Mouse (Mus musculus): ENCODE results near the gene Endou.

The Endou gene

DNA sequence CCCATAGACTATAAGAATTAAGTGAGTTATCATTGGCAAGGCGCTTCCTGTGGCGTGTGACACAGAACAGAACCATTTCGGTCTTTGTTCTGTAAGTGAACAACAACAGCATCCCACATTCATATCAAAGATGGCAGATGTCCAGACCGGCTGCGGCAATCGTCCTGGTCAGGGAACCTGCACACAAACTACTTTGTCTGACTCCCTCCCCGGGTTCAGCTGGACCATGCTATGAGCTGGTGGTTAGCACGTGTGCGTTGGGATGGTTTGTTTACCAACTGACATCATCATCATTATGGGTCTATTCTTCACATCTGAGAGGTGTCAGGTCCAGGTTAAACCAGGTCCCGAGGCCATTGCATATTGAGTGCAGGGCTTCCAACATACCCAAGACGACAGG, 2.7 kb downstream of the Endou start:
- DNase-seq (ENCODE audit: low read depth, low spot score): no peak

DNA sequence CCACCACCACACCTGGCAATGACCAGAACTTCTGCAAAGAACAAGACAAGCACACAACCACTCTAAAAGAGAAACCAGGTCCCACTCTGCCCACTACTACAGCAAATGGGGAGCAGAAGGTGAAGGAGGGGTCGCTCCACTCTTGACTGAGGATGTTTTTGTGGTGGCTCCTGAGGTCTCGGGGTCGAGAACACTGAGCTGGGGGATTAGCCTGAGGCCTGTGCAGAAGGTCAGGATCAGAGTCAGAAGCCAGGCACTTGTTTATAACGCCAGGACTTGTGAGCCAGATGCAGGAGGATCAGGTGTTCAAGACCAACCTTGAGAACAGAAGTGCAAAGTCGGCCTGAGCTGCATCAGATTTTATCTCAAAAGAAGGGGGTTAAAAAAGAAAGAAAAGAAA, 3.6 kb downstream of the Endou start:
- DNase-seq (ENCODE audit: low read depth, low spot score): no peak

DNA sequence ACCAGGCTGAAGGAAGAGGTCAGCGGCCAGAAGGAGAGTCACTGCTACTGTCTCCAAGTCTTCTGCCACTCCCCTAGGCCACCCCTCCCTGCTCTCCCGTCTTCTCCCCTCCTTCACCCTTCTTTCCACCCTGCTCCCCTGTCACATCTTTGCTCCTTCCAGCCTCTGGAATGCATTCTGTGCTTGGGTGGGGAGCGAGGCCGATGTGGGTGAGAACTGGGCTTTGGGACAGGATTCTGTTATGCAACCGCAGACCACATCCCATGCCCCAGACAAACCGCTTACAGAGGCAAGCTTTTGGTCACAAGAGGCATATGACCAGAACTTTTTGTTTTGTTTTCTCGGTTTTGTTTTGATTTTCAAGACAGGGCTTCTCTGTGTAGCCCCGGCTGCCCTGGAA, 4.1 kb downstream of the Endou start:
- no peak for DNase-seq (ENCODE audit: low read depth, low spot score)

DNA sequence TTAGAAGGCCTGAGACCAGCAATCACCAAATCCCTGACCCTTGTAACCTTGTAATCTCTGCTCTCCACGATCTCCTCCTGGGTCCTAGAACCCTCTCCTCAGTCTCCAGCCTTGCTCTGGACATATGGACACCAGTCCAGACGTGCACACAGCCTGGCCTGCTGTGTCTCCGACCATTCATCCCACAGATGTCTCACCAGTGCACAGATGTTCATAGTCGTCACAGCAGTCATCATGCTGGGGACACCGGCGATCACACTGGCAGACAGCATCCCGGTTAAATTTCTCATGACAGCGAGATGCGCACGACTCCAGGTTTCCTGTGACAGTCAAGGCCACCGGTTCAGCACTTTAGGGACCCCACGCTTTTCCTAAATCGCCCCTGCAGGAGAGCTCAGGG, 4.8 kb downstream of the Endou start:
- DNase-seq (ENCODE audit: low read depth, low spot score): no peak

DNA sequence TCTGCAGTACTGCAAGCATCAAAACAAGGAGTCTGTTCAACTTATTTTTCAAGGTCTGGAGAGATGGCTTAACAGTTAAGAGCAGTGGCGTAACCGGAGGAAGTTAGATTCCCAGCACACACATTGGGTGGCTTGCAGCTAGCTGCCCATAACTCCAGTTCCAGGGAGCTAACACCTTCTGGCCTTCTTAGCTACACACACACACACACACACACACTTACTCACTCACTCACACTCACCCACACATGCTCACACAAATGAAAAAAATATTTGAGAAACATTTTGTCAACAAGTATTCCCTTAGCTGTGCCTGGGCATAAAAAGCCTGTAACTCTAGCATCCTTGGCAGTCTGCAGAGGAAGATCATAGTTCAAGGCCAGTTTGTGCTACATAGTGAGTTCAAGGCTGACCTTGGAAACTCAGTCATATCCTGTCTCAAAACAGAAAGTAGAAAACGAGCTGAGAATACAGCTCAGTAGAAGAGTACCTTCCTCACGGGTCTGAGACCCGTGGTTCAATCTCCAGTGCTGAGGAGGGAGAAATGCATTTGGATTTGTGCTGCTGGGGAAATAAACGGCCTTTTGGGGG, 5.8 kb downstream of the Endou start:
- no peak for DNase-seq (ENCODE audit: low read depth, low spot score)

DNA sequence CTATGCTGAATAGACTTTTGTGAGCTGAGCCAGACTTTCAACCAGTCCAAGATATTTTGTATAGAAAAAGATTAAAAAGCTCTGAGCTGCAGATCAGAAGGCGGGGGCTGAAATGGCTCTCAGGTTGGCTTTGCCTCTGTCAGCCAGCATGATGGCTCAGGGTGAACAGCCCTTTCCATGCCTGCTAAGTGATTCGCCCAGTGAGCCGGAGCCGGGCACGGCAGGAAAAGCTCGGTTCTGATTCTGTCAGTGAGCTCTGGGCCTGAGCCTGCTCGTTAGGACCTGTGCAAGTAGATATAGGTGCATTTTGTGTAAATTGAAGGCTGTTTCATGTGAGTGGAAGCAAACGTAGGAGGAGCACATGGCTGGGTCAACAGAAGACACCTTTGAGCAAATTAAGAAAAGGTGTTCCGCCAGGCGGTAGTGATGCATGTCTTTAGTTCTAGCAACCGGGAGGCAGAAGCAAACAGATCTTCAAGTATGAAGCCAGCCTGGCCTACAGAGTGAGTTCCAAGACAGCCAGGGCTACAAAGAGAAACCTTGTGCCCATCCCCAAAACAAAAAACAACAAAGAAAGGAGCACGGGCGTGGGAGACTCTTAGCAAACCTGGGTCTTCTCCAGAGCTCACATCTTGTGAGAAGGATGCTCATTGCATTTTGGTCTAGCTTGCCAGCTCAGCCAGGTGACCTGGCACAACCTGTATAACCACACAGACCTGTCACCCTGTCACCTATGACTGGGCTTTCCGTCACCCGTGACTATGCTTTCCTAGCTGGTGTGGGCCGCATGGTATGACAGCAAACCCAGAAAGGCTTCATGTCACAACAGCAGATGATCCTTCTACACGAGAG, 6.6 kb downstream of the Endou start:
- no peak for DNase-seq (ENCODE audit: low read depth, low spot score)

DNA sequence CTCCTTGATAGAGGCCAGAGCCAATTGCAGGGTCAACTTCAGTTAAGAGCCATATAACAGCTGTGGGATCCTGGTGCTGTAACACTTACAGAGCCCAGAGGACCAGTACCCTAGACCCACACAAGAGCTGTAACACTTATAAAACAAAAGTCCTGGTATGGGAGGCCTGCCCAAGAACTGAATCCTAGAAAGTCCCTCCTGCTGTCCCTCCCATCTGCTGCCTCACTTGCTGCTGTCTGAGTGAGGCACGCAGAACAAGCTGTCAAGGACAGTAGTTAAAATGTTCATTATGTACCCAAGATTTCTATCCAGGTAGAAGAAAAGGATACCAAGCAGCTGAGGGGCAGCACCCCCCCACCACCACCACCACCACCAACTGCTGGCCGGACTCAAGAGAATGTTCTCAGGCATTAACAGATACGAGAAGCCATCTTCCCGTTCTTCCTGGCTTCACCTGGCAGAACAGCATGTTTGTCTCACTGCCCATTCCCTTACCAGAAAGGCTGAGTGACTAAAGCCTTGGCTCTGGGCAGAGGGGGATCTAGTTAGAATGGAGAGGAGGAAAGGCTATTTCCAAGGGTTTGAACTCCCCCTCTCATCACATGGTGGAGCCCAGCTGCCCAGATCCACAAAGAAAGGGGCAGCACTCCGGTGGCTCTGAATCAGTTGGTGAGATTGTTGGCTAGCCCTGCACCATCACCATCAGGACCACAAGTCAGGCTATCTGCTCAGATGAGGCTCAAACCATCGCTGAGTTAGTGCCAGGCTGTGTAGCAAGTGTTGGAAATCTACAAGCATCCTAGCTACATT, 7.4 kb downstream of the Endou start:
- DNase-seq (ENCODE audit: low read depth, low spot score): no peak

DNA sequence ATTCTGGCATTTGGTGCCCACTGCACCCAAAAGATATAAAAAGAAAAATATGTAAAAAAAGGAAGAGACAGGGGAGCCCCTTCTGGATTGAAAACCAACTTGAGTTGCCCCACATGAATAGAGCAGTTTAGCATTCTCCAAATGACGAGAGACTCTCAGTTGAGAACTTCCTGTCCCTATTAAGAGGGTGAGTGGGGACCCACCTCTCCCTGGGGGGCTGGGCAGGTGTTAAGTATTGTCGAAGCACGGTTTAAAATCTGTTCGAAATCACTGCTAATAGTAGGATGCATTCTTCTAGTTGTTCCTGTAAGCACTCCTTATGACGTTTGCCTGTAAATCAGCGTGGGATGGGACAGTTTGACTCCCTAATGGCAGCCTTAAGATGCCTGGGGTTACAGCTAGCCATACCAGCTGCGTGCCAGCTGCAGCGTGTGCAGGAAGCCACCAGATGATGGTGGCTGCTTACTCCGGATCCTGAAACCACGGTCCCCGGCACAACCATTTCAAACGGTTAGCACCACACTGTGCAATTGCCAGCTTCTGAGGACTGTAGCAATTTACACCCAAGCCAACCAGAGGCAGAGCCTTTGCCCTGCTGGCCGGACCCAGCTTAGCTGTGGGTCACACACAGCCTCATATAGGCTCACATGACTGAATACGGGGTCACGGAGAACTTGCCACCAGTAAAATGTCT, 10.0 kb downstream of the Endou start:
- DNase-seq (ENCODE audit: low read depth, low spot score): no peak

DNA sequence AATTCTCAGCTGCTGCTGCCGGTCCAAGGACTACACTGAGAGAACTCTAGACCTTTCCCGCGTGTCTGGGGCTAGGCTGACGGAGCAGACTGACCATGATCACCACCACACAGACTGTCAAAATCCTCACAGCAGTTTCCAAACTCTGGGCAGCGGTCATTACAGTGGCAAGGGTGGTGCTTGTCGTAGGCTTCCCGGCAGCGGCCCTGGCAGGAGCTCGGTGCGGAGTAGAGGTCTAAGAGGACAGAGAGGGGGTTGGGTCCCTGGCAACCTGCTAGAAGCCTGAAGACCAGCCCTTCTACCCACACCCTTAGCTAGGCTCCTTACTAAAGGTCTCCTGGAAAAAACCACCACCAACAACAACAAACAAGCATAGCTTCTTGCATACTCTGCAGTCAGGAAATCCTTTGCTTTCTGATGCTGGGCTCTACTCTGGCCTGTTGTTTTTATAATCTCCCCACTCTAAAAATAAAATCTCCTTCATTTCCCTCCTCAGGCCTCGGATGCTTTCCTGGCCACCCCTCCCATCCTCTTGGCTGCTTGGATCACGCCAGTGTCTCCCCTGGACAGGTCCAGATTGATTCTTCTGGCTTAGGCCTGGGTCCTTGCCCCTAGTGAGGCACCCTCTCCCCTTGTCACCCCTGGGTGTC, 11.0 kb downstream of the Endou start:
- DNase-seq (ENCODE audit: low read depth, low spot score): no peak

DNA sequence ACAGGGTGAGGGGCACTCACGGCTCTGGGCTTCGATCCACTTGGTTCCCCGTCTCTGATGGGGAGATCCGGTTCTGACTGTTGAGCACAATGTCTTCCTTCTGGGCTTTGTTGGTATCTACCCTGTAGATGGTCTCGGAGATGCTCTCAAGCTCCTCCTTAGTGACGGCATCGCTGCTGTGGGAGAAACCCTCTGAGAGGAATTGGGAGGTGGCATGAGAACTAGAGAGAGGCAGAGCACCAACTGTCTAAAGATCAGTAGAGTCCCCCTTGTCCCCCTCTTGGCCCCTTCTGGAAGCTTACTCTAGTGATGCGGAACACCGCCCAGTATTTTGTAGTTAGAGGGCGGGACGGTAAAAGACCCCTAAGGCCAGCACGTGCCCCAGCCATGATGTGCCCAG, 11.6 kb downstream of the Endou start:
- DNase-seq (ENCODE audit: low read depth, low spot score): no peak

DNA sequence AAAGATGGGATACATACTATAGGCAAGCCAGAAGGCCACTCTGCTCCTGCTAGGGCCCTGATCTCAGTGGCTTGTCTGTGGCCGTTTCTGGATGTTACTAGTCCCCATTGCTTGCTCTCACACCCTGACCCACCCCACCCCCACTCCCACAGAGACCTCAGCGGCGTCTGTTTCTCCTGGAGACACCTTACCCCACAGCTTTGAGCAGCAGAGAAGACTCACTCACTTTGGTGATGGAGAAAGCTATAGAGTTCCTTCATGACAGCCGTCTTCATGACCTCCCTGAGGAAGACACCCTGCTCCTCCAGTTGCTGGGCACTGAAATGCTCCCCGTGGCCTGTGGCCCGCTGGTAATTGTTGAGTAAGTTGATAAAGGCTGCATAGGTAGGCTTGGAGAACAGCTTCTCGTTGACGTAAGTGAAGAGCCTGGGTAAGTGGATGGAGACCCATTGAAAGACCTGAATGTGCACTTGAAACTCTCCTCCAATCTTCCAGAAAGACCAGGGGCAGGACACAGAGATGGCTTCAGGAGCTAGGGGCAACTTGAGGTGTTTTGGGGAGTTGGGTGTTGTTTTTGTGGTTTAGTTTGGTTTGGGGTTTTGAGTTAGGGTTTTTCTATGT, 12.5 kb downstream of the Endou start:
- DNase-seq (ENCODE audit: low read depth, low spot score): no peak

DNA sequence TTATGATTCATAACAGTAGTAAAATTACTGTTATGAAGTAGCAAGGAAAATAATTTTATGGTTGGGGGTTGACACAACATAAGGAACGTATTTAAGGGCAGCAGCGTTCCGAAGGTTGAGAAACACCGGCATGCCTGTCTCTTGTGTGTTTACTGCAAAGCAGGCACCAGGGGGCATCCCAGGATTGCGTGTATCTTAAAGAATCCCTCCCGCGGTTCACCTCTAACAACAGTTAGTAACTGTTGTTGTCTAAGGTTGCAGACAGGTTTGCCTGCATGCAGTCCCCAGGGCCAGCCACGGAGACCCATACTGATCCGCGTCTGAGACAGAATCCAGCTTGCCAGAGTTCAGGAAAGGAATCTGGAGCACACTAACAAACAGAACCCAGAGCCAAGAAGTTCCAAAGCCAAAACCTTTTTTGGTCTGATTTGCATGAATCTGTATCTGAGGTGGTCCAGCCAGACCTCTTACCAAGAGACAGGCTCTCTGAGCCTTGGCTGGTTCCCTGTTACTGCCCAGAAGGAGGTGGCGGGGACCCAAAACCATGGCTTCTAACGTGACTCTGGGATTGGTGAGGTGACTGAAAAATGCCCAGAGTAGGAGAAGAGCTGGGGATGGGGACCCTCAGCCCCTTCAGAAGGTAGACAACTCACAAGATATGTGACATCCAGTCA, 13.1 kb downstream of the Endou start:
- DNase-seq (ENCODE audit: low read depth, low spot score): no peak

DNA sequence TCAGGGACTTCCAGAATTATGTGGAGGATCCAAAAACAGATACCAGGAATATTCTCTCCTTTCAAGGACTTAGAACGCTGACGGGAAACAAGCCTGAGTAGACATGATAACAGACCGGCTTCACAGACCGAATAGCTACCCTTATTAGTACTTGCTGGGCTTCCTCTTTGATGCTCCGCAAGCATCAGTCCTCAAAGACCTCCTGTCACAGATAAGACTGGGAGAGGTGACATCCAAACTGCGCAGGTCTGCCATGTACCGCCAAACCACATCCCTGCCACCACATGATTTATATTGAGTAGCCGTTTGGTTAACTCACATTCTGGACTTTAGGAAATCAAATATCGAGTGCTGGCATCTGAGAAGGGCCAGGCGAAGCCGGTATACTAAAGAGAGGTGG, 14.4 kb downstream of the Endou start:
- no peak for DNase-seq (ENCODE audit: low read depth, low spot score)

DNA sequence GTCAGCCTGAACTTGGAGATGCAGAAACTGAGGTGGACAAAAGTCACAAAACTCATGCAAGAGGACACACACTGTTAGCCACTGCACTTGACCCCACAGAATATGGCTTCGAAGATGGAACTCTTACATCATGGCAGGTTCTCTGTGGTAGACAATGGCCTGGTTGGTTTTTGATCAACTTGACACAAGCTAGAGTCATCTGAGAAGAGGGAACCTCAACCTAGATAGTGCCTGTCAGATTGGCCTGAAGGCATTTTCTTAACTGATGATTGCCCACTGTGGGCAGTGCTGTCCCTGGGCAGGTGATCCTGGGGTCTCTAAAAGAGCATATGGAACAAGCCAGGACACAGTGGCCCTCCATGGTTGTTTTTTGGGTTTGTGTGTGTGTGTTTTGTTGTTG, 15.4 kb downstream of the Endou start:
- DNase-seq (ENCODE audit: low read depth, low spot score): no peak

DNA sequence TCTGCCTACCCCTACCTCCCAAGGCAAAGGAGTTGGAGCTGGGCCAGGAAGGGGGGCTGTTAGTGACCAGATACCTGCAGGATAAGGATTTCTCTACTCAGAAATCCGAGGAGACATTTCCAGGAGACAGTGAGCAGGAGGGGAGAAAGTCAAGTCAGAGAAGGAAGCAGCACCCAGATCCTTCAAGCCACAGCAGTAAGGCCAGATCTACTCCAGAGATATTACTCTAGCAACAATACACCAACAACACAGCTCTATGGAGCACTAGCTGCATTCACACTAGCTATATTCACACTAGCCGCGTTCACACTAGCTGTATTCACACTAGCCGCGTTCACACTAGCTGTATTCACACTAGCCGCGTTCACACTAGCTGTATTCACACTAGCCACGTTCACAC, 16.1 kb downstream of the Endou start:
- no peak for DNase-seq (ENCODE audit: low read depth, low spot score)

DNA sequence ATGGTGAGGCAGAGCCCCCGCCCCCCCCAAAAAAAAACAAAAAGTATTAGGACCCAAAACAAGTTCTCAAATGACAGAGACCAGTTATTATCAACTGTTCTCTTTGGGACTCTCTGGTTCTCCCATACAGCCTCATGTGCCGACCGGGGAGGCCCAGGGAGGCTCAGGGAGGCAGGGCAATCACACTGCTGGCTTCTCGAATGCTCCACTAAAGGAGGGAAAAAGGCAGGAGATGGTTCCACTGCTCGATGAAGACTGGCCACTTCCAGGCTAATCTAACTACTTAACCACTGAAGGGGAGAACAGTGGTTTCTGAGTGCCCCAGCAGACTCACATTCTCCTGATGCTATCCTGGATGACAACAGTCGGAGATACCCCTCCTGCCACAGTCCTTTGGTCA, 18.6 kb downstream of the Endou start:
- no peak for DNase-seq (ENCODE audit: low read depth, low spot score)

DNA sequence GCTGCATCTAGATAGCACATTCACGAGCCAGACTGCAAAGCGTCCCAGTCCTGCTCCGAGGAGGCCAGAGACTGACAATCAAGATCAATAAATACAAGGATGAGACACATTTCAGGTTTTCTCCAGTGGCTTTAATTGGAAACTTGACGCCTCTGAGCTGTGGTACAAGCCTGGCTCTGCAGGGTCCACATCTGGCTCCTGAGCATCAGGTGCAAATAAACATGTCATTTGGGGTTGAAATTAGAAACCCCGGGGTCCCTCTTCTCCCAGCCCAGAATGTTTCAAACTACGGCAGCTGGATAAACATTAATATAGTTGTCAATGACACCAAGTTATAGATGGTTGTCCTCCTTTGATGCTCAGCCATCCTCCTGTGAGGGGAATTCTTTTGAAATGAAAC, 20.2 kb downstream of the Endou start:
- DNase-seq (ENCODE audit: low read depth, low spot score): no peak

DNA sequence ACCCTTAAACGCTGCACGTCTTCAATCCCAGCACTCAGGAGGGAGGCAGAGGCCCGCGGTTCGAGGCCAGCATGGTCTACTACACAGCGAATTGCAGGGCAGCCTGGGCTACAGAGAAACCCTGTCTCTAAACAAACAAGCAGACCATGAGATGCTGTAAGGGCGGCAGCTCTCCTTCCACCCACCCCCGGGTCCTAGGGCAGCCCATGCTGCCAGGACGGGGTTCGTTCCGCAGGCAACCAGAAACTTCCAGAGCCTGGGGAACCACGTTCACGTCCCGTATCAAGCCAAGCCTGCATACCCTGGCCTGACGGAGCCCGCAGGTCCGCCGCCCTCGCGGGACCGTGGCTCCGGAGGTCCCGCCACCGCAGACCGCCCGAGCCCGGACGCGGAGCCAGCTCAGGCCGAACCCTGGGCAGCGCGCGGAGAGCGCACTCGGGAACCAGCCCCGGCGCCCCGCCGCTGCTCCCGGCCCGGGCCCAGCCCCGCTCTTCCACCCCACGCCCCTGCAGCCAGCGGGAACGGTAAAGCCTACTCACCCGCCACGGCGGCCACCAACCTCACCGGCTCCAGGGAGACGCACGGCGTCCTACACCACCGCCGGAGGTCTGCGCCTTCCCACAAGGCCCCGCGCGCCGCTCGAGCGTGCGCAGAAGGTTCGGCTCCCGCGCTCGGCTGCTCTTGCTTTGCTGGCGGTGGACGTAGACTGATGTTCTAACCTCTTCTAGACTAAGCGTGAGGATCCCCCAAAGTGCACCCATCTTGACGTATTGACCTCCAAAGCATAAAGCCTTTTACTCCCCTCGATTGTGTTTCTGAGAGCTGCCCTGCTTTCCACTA, 25.7 kb downstream of the Endou start, which contains the start of gene Rpap3:
Gene Rpap3 (minus strand): TSS at position 615 of the 840 bp plus-strand sequence.
- DNase-seq (ENCODE audit: low read depth, low spot score): peak; percentile 80

DNA sequence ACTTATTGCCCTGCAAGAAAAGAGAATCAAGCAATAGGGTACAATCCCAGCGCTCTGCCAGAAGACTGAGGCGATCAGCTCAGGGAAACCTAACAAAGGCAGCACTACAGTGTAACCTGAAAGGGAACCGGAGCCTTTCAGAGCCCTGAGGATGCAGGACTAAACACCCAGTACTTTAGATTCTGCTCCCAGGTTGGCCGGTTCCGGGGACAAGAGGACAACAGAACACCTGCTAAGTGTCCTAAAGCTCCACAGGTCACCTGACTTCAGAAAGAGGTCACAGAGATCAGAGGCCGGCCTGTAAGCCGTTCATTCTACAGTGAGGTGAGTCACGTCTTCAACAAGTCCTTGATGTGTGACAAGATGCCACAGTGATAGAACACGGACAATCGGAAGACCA, 34.5 kb downstream of the Endou start:
- no peak for DNase-seq (ENCODE audit: low read depth, low spot score)

DNA sequence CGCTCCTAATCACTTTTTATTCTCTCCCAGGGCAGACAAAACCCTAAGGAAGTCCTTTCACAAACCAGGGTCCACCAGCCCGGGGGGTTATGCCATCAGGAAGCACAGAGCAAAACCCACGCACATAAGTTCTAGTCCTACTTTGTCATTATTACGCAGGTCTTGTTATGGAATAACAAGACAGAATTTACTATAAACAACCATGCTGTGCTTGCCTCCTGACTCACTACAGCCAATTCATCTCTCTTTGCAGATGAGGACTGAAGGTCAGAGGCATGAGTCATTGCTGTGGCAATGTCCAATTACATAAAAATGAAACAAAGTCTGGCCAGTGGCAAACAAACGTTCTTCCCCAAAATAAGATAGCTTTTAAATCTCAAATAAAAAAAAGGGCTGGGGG, 37.7 kb downstream of the Endou start:
- DNase-seq (ENCODE audit: low read depth, low spot score): no peak
